Mouse (Mus musculus) embryonic fibroblast, embryonic 13.5 days (primary cell): ENCODE data around the gene Itgad. TPM values are rescaled to one million over a fixed set of nuclear protein-coding genes. Genes with fewer than 3 reads are reported as not detected.

Source experiments
- H3K27ac ChIP-seq: 2 replicates; pipeline ENCODE4 v1.5.1; 2012; ENCODE audit warnings: low read length, control low read depth, inconsistent platforms; ENCODE audit not compliant: insufficient read depth
- H3K4me1 ChIP-seq: 2 replicates; pipeline ENCODE4 v1.6.1; 2011; ENCODE audit warnings: low read length; ENCODE audit not compliant: control insufficient read depth, insufficient read depth
- H3K4me3 ChIP-seq: 2 replicates; pipeline ENCODE4 v1.5.1; 2011; ENCODE audit warnings: mild to moderate bottlenecking, control low read depth, low read length; ENCODE audit not compliant: insufficient read depth
- CTCF ChIP-seq: IDR thresholded peaks from 2 replicates; pipeline ENCODE4 v1.5.1; 2011; ENCODE audit warnings: mild to moderate bottlenecking, control low read depth, low read length, moderate library complexity, borderline replicate concordance; ENCODE audit not compliant: insufficient read depth
- POLR2A ChIP-seq: IDR thresholded peaks from 2 replicates; pipeline ENCODE4 v1.6.1; 2011; ENCODE audit warnings: low read depth, mild to moderate bottlenecking, control low read depth, low read length, moderate library complexity
- polyA plus RNA-seq: library from polyadenylated mRNA; stranded (reverse); fragments of >200 nt; gene quantifications from 2 replicates; pipeline ENCODE4 v1.2.4, GENCODE M21; 2011; ENCODE audit warnings: low read depth; ENCODE audit not compliant: missing spikeins, insufficient read length

The Itgad gene
- polyA plus RNA-seq, 1 experiment, result not detected

DNA sequence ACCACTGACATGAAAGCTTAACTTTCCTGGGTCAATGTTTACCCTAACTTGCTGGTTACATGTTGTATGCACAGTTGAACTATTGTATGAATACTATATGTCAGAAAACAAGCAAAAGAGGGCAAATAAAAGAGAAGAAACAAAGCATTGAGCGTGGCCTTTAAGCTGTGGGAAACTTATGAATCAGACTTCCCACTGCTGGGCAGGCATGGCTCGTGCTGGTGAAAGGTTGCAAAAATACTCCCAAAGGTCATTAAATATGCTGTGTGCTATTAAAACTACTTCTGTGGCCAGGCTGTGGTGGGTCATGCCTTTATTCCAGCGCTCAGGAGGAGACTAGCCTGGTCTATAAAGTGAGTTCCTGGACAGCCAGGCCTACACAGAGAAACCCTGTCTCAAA lies 15.8 kb downstream of the Itgad start:
- no peak overlapping the region for H3K27ac ChIP-seq
- H3K4me3 ChIP-seq, result no peak overlapping the region
- TF ChIP-seq CTCF, result no peak
- TF ChIP-seq POLR2A, result no peak
- H3K4me1 ChIP-seq, result no peaks in the 10 kb centered on the region

DNA sequence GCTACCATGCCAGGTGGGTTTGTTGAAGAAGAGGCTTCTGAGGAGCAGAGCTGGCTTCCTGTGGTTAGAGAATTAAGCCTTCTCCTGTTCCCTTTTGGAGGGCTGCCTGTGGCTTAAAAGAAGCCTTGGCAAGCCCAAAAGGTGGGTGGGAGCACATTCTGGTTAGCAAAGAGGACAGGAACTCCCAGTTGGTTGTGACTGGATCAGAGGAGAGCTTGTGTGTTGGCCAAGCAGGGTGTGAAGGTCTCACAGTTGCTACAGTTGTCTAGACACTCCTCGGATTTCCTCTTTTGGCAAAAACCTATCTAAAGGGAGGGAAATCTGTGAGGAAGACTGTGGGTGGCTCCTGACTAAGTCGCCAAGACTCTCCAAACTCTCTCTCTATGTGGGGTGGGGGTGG lies 24.2 kb downstream of the Itgad start:
- no peak overlapping the region for H3K27ac ChIP-seq
- no peak for TF ChIP-seq CTCF
- TF ChIP-seq POLR2A, result no peak

DNA sequence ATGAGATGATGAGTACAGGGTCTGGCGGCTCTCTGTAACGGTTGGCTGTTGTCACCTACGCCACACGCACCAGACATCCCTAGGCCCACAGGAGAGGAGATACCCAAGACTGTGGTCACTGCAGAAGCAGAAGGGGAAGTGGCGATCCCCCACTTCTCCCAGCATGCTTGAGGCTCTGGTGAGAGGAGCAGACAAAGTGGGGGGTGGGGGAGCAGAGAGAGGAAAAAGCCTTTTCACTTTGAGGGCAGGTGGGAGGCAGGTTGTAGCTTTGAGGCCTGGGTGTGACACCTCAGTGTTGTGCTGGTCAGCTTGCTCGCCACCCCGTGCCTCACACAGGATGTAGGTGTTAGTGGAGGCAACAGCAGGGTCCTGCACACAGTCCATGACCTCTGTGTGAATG lies 25.9 kb downstream of the Itgad start:
- Histone ChIP-seq H3K4me1 (no peaks in the 10 kb centered on the region; the same call in 1 of the 2 replicates), H3K27ac (no peak overlapping the region), H3K4me3 (no peak overlapping the region)
- TF ChIP-seq POLR2A, result no peak
- TF ChIP-seq CTCF, result no peak

More for the DNA sequence above, 24.2 kb downstream of the Itgad start:
- H3K4me1 ChIP-seq, result no peaks in the 10 kb centered on the region; the same call in 1 of the 2 replicates
- H3K4me3 ChIP-seq, result no peak overlapping the region

DNA sequence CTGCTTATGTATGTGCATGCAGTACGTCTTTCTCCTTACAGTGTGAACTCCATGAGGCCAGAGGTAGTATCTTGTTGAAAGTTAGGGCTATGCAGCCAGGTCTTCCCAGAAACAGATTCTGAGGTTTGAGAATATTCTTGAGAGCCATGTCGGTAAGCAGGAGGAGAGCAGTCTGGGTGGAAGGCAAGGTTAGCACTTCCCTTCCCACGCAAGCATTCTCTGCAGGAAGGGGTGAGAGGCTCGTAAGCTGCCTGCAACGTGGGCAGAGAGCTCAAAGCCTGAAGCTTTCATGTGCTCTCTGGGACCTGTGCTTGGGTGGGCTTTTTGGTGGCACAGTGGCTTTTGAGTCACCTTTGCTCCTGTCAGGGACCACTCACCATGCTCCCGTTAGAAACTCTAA lies 26.4 kb downstream of the Itgad start:
- H3K27ac ChIP-seq, result no peak overlapping the region
- no peaks in the 10 kb centered on the region; the same call in 1 of the 2 replicates for H3K4me1 ChIP-seq
- TF ChIP-seq POLR2A (no peak), CTCF (no peak)
- H3K4me3 ChIP-seq, result no peak overlapping the region

DNA sequence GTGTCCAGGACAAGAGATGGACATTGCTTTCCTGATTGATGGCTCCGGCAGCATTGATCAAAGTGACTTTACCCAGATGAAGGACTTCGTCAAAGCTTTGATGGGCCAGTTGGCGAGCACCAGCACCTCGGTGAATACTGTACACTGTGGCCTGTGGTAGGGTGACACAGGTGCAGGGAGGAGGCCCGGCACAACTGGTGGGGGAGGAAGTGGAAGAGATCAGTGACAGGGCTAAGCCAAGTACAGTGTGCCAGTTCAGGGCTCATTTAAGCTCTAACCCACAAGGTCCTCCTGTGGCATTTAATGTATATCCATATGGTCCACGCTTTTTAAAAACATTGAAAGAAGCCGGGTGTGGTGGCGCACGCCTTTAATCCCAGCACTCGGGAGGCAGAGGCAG lies 27.5 kb downstream of the Itgad start:
- H3K4me1 ChIP-seq, result no peaks in the 10 kb centered on the region
- H3K27ac ChIP-seq, result no peak overlapping the region
- no peak overlapping the region for H3K4me3 ChIP-seq
- TF ChIP-seq CTCF, result no peak
- no peak for TF ChIP-seq POLR2A

DNA sequence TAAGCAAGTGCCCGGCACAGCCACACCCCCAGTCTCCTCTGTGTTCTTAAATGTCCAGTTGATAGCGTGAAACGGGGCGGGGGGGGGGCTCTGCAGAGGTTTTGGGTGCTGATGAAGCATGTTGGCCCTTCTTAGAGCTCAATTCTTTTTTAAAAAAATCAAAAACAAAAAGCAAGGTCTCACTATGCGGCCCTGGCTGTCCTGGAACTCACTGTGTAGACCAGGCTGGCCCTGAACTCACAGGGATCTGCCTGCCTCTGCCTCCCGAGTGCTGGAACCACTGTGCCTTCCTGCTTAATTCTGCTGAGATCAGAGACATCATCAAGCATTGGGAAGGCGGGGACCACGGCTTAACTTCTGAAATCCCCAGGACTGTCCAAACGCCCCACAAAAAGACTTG lies 47.4 kb downstream of the Itgad start:
- Histone ChIP-seq H3K4me1 (no peaks in the 10 kb centered on the region), H3K27ac (no peak overlapping the region), H3K4me3 (no peak overlapping the region)
- TF ChIP-seq CTCF, result no peak
- TF ChIP-seq POLR2A, result no peak

DNA sequence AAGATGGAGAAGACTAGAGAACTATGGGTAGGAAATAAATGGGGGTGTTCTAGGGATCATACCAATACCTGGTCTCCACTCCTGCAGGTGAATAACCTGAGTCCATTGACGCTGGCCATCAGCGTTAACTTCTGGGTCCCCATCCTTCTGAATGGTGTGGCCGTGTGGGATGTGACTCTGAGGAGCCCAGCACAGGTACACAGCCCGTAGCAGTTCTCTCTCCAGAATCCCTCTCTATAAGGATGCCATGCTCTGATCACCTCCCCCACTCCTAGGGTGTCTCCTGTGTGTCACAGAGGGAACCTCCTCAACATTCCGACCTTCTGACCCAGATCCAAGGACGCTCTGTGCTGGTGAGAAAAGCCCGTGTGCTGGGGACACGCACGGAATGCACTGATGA lies 48.9 kb downstream of the Itgad start:
- H3K4me1 ChIP-seq, result no peaks in the 10 kb centered on the region
- no peak overlapping the region for H3K4me3 ChIP-seq
- no peak overlapping the region for H3K27ac ChIP-seq
- no peak for TF ChIP-seq POLR2A
- TF ChIP-seq CTCF, result no peak

DNA sequence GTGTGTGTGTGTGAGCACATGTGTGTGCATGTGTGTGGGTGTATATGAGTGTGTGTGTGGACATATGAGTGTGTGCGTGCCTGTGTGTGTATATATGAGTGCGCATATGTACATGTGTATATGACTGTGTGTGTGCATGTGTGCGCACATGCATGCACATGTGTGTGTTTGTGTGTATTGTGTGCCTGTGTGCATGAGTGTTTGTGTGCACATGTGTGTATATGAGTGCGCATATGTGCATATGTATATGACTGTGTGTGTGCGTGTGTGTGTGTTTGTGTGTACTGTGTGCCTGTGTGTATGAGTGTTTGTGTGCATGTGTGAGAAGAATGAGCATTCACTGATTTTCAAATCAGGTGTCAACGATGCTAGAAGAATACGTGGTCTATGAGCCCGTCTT lies 50.0 kb downstream of the Itgad start:
- no peaks in the 10 kb centered on the region for H3K4me1 ChIP-seq
- no peak overlapping the region for H3K4me3 ChIP-seq
- no peak for TF ChIP-seq POLR2A
- no peak for TF ChIP-seq CTCF
- H3K27ac ChIP-seq, result no peak overlapping the region

DNA sequence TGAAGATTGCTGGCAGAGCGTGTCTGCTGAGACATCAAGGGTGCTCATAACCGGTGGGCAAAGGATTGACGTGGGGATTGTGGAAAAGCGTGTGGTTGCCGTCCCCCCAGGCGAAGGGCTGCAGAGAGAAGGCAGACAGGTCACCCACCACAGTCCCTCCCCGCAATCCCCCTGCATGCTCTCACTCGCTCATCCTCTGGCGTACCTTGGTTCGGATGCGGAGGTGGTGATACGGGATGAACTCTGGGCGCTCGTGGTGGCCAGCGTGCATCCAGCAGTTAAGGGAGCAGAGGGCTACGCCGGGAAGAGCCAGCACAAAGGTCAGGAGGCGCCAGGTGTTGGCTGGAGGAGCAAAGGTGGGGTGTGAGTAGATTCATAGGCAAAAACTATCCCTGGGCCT lies 51.5 kb downstream of the Itgad start:
- TF ChIP-seq CTCF, result no peak
- TF ChIP-seq POLR2A, result no peak
- no peak overlapping the region for H3K27ac ChIP-seq
- H3K4me1 ChIP-seq, result no peaks in the 10 kb centered on the region
- no peak overlapping the region for H3K4me3 ChIP-seq

DNA sequence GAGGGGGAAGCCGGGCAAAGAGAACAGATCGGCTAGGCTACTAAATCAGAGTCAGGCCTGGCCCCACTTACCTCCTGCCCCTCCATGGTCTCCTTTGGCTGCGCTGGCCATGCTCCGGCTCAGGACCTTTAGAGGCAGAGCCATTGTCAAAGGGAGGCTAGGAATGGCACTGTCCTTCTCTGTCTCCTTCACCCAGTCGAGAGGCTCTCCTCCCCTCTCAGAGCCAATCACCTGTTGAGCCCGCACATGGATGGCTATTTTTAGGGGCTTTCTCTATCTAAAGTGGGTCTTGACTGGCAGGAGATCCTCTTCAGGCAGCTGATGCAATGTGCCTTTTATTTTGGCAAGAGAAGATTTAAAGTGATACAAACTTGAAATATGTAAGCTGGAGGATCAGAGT lies 52.0 kb downstream of the Itgad start, which contains the start of gene Cox6a2:
Gene Cox6a2 (minus strand): TSS at position 236 of the 400 bp plus-strand sequence.
- H3K4me1 ChIP-seq, result no peaks in the 10 kb centered on the region
- TF ChIP-seq CTCF (no peak), POLR2A (no peak)
- no peak within 1 kb of the TSS for H3K27ac ChIP-seq
- H3K4me3 ChIP-seq, result no peak within 1 kb of the TSS

DNA sequence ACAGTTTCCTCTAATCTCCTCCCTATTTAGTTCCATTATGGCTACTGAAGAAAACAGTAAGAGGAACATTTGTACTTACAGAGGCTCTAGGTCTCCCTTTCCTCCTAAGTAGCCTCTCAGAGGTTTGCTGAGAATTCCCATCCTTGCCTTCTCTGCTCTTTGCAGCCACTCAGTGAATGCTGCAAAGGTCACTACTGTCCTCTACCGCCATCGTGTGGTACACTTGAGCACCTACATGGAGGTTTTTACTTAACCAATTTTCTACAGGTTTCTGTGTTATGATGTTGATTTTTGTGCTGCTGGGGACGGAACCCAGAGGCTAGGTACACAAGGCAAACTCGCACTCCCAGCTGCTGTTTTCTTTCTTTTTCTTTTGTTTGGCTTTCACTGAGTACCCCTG lies 54.0 kb downstream of the Itgad start:
- H3K4me1 ChIP-seq, result no peaks in the 10 kb centered on the region
- H3K27ac ChIP-seq, result no peak overlapping the region
- H3K4me3 ChIP-seq, result no peak overlapping the region
- peak; percentile 70; the same call in 1 of the 2 replicates for TF ChIP-seq CTCF
- no peak for TF ChIP-seq POLR2A
